Mouse (Mus musculus): ENCODE data around the gene Cd101.

DNA sequence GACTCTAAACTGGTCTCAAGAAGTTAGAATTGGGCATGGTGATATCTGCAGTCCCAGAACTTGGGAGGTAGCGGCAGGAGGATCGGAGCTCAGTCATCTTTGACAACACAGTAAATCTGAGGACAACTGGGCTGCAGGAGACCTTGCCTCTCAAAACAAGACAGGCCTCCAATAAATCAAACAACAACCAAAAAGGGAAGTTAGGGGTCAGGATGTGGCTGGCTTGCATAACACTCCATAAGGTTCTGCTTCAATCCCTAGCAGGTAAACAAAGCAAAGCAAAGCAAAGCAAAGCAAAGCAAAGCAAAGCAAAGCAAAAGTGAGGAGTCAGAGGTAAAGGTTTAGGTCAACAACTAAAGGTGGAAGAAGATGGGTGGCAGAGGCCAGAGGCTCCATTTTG is 28.8 kb upstream of the Cd101 start:
- TF ChIP-seq CTCF (IDR thresholded peaks at IDR 0.05; ENCODE audit: borderline replicate concordance, insufficient read depth, low read length) (no peak), POLR2A (IDR thresholded peaks at IDR 0.05; ENCODE audit: low read depth, low read length) (no peak)
